Mouse (Mus musculus) MEL (cell line): ENCODE measurements around the gene Radil. TPM values are rescaled to one million over a fixed set of nuclear protein-coding genes. Genes with fewer than 3 reads are reported as not detected.

Experiments
- DNase-seq: peaks from one replicate; pipeline ENCODE4 v3.0.0; 2011; ENCODE audit warnings: low read depth, low spot score
- H3K27ac ChIP-seq: 2 replicates; pipeline ENCODE4 v1.5.1; 2012; ENCODE audit warnings: low read depth, mild to moderate bottlenecking, control low read depth, low read length, moderate library complexity; ENCODE audit not compliant: control insufficient read depth
- H3K27me3 ChIP-seq, 2 experiments: fragments of 150-350 bp in 1 of 2; sonication (generic) in 1 of 2; 2 replicates each; pipeline ENCODE4 v1.6.1; 2012; ENCODE audit warnings: low read length in 2 of 2, mild to moderate bottlenecking in 2 of 2, improper control_type of control experiment in 1 of 2, moderate library complexity in 1 of 2; ENCODE audit not compliant: insufficient read depth in 2 of 2, control insufficient read depth in 1 of 2
- H3K36me3 ChIP-seq, 2 experiments: 2 replicates each; pipeline ENCODE4 v1.6.1; 2012 to 2014; ENCODE audit warnings: low read length in 2 of 2, improper control_type of control experiment in 1 of 2, inconsistent platforms in 1 of 2, mild to moderate bottlenecking in 1 of 2; ENCODE audit not compliant: insufficient read depth in 2 of 2, control insufficient read depth in 1 of 2
- H3K4me1 ChIP-seq, 2 experiments: fragments of 150-350 bp in 1 of 2; sonication (generic) in 1 of 2; 2 replicates each; pipeline ENCODE4 v1.6.1; 2012; ENCODE audit warnings: low read length in 2 of 2, improper control_type of control experiment in 1 of 2, mild to moderate bottlenecking in 1 of 2; ENCODE audit not compliant: insufficient read depth in 2 of 2, control insufficient read depth in 1 of 2
- H3K4me3 ChIP-seq, 2 experiments: fragments of 150-350 bp in 1 of 2; sonication (generic) in 1 of 2; 2 replicates each; pipeline ENCODE4 v1.5.1; 2012; ENCODE audit warnings: low read depth in 2 of 2, low read length in 2 of 2, mild to moderate bottlenecking in 2 of 2, moderate library complexity in 2 of 2, control low read depth in 1 of 2, improper control_type of control experiment in 1 of 2; ENCODE audit not compliant: control insufficient read depth in 1 of 2, insufficient read depth in 1 of 2
- H3K79me2 ChIP-seq: 2 replicates; pipeline ENCODE4 v1.6.1; 2012; ENCODE audit warnings: mild to moderate bottlenecking, low read length, moderate library complexity; ENCODE audit not compliant: control insufficient read depth, poor library complexity, insufficient read depth
- H3K9ac ChIP-seq: 2 replicates; pipeline ENCODE4 v1.6.1; 2012; ENCODE audit warnings: low read depth, mild to moderate bottlenecking, control low read depth, low read length, moderate library complexity; ENCODE audit not compliant: control insufficient read depth, poor library complexity, severe bottlenecking
- H3K9me3 ChIP-seq: fragments of 150-350 bp; sonication (generic); replicated peaks from 2 replicates; pipeline ENCODE4 v1.6.1; 2012; ENCODE audit warnings: mild to moderate bottlenecking, low read length, improper control_type of control experiment, moderate library complexity; ENCODE audit not compliant: insufficient read depth
- BHLHE40 ChIP-seq: IDR thresholded peaks from 2 replicates; pipeline ENCODE4 v1.6.1; 2012; ENCODE audit warnings: low read depth, mild to moderate bottlenecking, inconsistent platforms, low read length, improper control_type of control experiment, borderline replicate concordance
- CTCF ChIP-seq, 3 experiments: IDR thresholded peaks in 2 of 3; conservative IDR thresholded peaks in 1 of 3; 2 replicates each; pipeline ENCODE4 v1.5.1; 2011 to 2012; ENCODE audit warnings: low read length in 3 of 3, low read depth in 2 of 3, mild to moderate bottlenecking in 2 of 3, improper control_type of control experiment in 1 of 3, inconsistent platforms in 1 of 3, mixed read lengths in 1 of 3, moderate library complexity in 1 of 3; ENCODE audit not compliant: control insufficient read depth in 1 of 3, insufficient read depth in 1 of 3, poor library complexity in 1 of 3, severe bottlenecking in 1 of 3
- E2F4 ChIP-seq: IDR thresholded peaks from 2 replicates; pipeline ENCODE4 v1.6.1; 2011; ENCODE audit warnings: low read depth, low read length, improper control_type of control experiment, borderline replicate concordance
- ELF1 ChIP-seq: IDR thresholded peaks from 2 replicates; pipeline ENCODE4 v1.6.1; 2014; ENCODE audit warnings: low read depth, mild to moderate bottlenecking, inconsistent platforms, low read length, improper control_type of control experiment, moderate library complexity
- EP300 ChIP-seq, 2 experiments: IDR thresholded peaks; 2 replicates each; pipeline ENCODE4 v1.6.1; 2011; ENCODE audit warnings: improper control_type of control experiment in 2 of 2, low read length in 2 of 2, low read depth in 1 of 2, mild to moderate bottlenecking in 1 of 2
- HCFC1 ChIP-seq: IDR thresholded peaks from 2 replicates; pipeline ENCODE4 v1.6.1; 2012; ENCODE audit warnings: low read depth, mild to moderate bottlenecking, inconsistent platforms, low read length, improper control_type of control experiment, moderate library complexity
- JUND ChIP-seq: IDR thresholded peaks from 2 replicates; pipeline ENCODE4 v1.6.1; 2011; ENCODE audit warnings: low read depth, mild to moderate bottlenecking, improper control_type of control experiment, low read length
- KAT2A ChIP-seq: conservative IDR thresholded peaks from 2 replicates; pipeline ENCODE4 v1.6.1; 2012; ENCODE audit warnings: low read depth, low read length, improper control_type of control experiment, inconsistent platforms
- MAZ ChIP-seq: IDR thresholded peaks from 2 replicates; pipeline ENCODE4 v1.6.1; 2012; ENCODE audit warnings: low read depth, mild to moderate bottlenecking, inconsistent platforms, low read length, improper control_type of control experiment
- NRF1 ChIP-seq: IDR thresholded peaks from 2 replicates; pipeline ENCODE4 v1.6.1; 2014; ENCODE audit warnings: low read depth, mild to moderate bottlenecking, inconsistent platforms, low read length, improper control_type of control experiment, moderate library complexity; ENCODE audit not compliant: poor library complexity, insufficient read depth, severe bottlenecking
- POLR2AphosphoS2 ChIP-seq: IDR thresholded peaks from 2 replicates; pipeline ENCODE4 v1.6.1; 2011; ENCODE audit warnings: low read length, improper control_type of control experiment
- POLR2AphosphoS5 ChIP-seq: IDR thresholded peaks from 2 replicates; pipeline ENCODE4 v1.6.1; 2012; ENCODE audit warnings: low read depth, borderline replicate concordance, mild to moderate bottlenecking, inconsistent platforms, low read length, moderate library complexity, mixed read lengths
- RAD21 ChIP-seq: IDR thresholded peaks from 2 replicates; pipeline ENCODE4 v1.6.1; 2011; ENCODE audit warnings: mild to moderate bottlenecking, low read depth, low read length, improper control_type of control experiment
- TAL1 ChIP-seq: IDR thresholded peaks from 2 replicates; pipeline ENCODE4 v1.6.1; 2012; ENCODE audit warnings: mild to moderate bottlenecking, inconsistent platforms, low read length, moderate library complexity, mixed read lengths
- TBP ChIP-seq: IDR thresholded peaks from 2 replicates; pipeline ENCODE4 v1.8.0; 2011; ENCODE audit warnings: low read depth, low read length, improper control_type of control experiment
- TCF12 ChIP-seq: IDR thresholded peaks from 2 replicates; pipeline ENCODE4 v1.6.1; 2014; ENCODE audit warnings: low read depth, mild to moderate bottlenecking, inconsistent platforms, low read length, improper control_type of control experiment, moderate library complexity
- UBTF ChIP-seq: IDR thresholded peaks from 2 replicates; pipeline ENCODE4 v1.6.1; 2012; ENCODE audit warnings: low read depth, mild to moderate bottlenecking, inconsistent platforms, low read length, improper control_type of control experiment, moderate library complexity, borderline replicate concordance; ENCODE audit not compliant: insufficient read depth
- USF1 ChIP-seq: IDR thresholded peaks from 2 replicates; pipeline ENCODE4 v1.6.1; 2014; ENCODE audit warnings: low read depth, mild to moderate bottlenecking, inconsistent platforms, low read length, improper control_type of control experiment, moderate library complexity
- USF2 ChIP-seq, 2 experiments: IDR thresholded peaks; 2 replicates each; pipeline ENCODE4 v1.6.1; 2011 to 2012; ENCODE audit warnings: improper control_type of control experiment in 2 of 2, low read length in 2 of 2, borderline replicate concordance in 1 of 2, inconsistent platforms in 1 of 2, low read depth in 1 of 2, mild to moderate bottlenecking in 1 of 2; ENCODE audit not compliant: insufficient read depth in 1 of 2
- ZC3H11A ChIP-seq: IDR thresholded peaks from 2 replicates; pipeline ENCODE4 v1.6.1; 2012; ENCODE audit warnings: low read depth, mild to moderate bottlenecking, inconsistent platforms, low read length, improper control_type of control experiment
- ZKSCAN1 ChIP-seq: IDR thresholded peaks from 2 replicates; pipeline ENCODE4 v1.6.1; 2012; ENCODE audit warnings: low read depth, mild to moderate bottlenecking, inconsistent platforms, low read length, improper control_type of control experiment, moderate library complexity
- polyA plus RNA-seq, 2 experiments: library from polyadenylated mRNA; stranded (reverse) in 1 of 2; unstranded in 1 of 2; fragments of >175 nt in 1 of 2; fragments of >200 nt in 1 of 2; gene quantifications; 2 replicates each; pipeline versions ENCODE4 v1.2.1 to v1.2.4; 2012; ENCODE audit warnings: low replicate concordance in 2 of 2, low read depth in 1 of 2; ENCODE audit not compliant: insufficient read length in 2 of 2, insufficient read depth in 1 of 2, missing spikeins in 1 of 2
- total RNA-seq: library from RNA; depleted of rRNA; stranded (reverse); fragments of 300-350 nt; gene quantifications from 2 replicates; pipeline ENCODE4 v1.2.3, GENCODE M21; 2012

Gene Radil
- total and polyA plus RNA-seq, 3 experiments: 0.07 to 0.27 TPM; not detected in 1

DNA sequence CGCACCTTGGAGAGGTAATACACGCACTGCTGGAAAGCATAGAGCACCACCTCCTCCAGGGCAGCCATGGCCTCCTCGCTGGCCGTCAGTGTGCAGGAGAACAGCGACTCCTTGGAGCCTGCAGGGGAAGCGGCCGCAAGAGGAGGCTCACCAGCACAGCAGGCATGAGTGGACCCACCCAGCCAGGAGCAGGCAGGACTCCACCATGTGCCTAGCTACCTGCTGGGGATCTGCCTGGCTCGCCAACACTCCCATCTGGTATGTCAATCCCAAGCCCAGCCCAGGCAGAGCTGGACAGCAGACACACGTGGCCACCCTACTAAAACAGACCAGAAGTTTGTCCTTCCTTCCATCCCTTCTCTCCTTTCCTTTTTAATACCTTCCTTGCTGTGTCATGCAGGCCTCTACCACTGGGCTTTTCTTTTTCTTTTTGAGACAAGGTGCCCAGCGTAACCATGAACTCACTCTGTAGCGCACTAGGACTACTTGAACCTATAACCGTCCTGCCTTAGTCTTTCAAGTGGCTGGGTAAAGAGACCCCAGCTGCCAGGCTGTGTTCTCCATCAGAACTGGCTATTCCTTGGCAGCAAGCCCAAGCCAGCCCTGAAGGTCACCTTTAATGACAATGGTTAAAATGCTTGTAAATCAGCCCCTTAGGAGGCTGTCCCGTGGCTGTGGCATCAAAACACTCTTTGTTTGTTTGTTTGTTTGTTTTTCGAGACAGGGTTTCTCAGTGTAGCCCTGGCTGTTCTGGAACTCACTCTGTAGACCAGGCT lies 55.4 kb downstream of the Radil start:
- no peak for TF ChIP-seq CTCF (IDR thresholded peaks at IDR 0.05 in 2 of 3, conservative IDR thresholded peaks at IDR 0.05 in 1 of 3; ENCODE audit: control insufficient read depth in 1 of 3, insufficient read depth in 1 of 3, low read depth in 2 of 3, low read length in 3 of 3, poor library complexity in 1 of 3, severe bottlenecking in 1 of 3)
- TF ChIP-seq TCF12: no peak
- no peak for TF ChIP-seq ELF1
- TF ChIP-seq HCFC1: no peak
- TF ChIP-seq KAT2A: no peak
- no peak for TF ChIP-seq MAZ
- no peak for TF ChIP-seq TAL1
- TF ChIP-seq BHLHE40: no peak
- TF ChIP-seq TBP: no peak
- TF ChIP-seq E2F4: no peak
- TF ChIP-seq NRF1: no peak
- TF ChIP-seq POLR2AphosphoS2: no peak
- Histone ChIP-seq H3K36me3 (no peaks in the 10 kb centered on the region), H3K4me1 (no peaks in the 10 kb centered on the region), H3K4me3 (no peak overlapping the region), H3K27me3 (peaks cover 0 to 4% of the 10 kb centered on the region in 2 experiments; a peak in 2 of 4 replicates), H3K9ac (no peak overlapping the region), H3K9me3 (no peaks in the 10 kb centered on the region), H3K27ac (no peak overlapping the region), H3K79me2 (no peaks in the 10 kb centered on the region)
- DNase-seq: no peak

DNA sequence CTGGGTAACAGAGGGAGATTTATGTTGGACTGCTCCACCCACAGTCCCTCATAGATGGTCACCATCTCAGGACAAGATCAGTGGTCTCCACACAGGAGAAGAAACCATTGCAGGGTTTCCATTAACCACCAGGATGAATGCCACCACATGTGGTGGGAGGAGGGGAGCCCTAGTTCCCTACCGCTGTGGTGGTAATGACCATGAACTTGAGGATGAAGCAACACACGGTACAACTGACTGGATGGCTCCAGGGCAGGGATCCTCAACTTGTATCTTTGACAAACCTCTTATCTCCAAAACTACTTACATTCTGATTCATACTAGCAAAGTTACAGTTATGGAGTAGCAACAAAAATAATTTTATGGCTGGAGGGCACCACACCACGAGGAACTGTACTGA lies 57.6 kb downstream of the Radil start:
- H3K9ac ChIP-seq: no peak overlapping the region

More for the DNA sequence above, 57.6 kb downstream of the Radil start:
- DNase-seq: no peak
- H3K9me3 ChIP-seq: no peaks in the 10 kb centered on the region
- H3K27ac ChIP-seq: no peak overlapping the region
- TF ChIP-seq USF2 (IDR thresholded peaks at IDR 0.05; ENCODE audit: borderline replicate concordance in 1 of 2, insufficient read depth in 1 of 2, low read depth in 1 of 2, low read length in 2 of 2): no peak
- no peak for TF ChIP-seq UBTF
- TF ChIP-seq TCF12: no peak
- no peak for TF ChIP-seq ZKSCAN1
- TF ChIP-seq EP300 (IDR thresholded peaks at IDR 0.05; ENCODE audit: low read depth in 1 of 2, low read length in 2 of 2): no peak
- TF ChIP-seq POLR2AphosphoS5: no peak
- TF ChIP-seq JUND: no peak
- no peak for TF ChIP-seq BHLHE40
- no peak for TF ChIP-seq ZC3H11A
- TF ChIP-seq RAD21: no peak
- no peak for TF ChIP-seq USF1
- no peak overlapping the region for H3K4me3 ChIP-seq
- H3K27me3 ChIP-seq: peaks cover 0 to 4% of the 10 kb centered on the region in 2 experiments; a peak in 2 of 4 replicates
- no peaks in the 10 kb centered on the region for H3K4me1 ChIP-seq
- no peaks in the 10 kb centered on the region for H3K79me2 ChIP-seq
- H3K36me3 ChIP-seq: no peaks in the 10 kb centered on the region
